Mouse (Mus musculus) lung, embryonic 14.5 days (tissue): Measurements from ENCODE around the gene Ctcf. TPM values are rescaled to one million over a fixed set of nuclear protein-coding genes. Genes with fewer than 3 reads are reported as not detected.

Source experiments
- ATAC-seq: fragments of 200-750 bp; cut with Nextera tagmentation; 2 replicates; pipeline ENCODE4 v1.8.0; 2017; ENCODE audit warnings: mild to moderate bottlenecking, moderate TSS enrichment, moderate library complexity; ENCODE audit not compliant: insufficient read depth
- DNase-seq: peaks from one replicate; pipeline ENCODE4 v3.0.0-alpha.2; 2015
- H3K27ac ChIP-seq: fragments of 300-500 bp; sonication (generic); 2 replicates; pipeline ENCODE4 v1.5.1; 2014; ENCODE audit warnings: low read depth, mild to moderate bottlenecking, moderate library complexity
- H3K27me3 ChIP-seq: fragments of 300-500 bp; sonication (generic); 2 replicates; pipeline ENCODE4 v1.6.1; 2014; ENCODE audit warnings: low read length, control low read depth; ENCODE audit not compliant: insufficient read depth
- H3K36me3 ChIP-seq: fragments of 300-500 bp; sonication (generic); 2 replicates; pipeline ENCODE4 v1.6.1; 2014; ENCODE audit warnings: control low read depth; ENCODE audit not compliant: insufficient read depth
- H3K4me1 ChIP-seq: fragments of 300-500 bp; sonication (generic); 2 replicates; pipeline ENCODE4 v1.6.1; 2014; ENCODE audit warnings: antibody characterized with exemption, control low read depth; ENCODE audit not compliant: insufficient read depth
- H3K4me2 ChIP-seq: fragments of 300-500 bp; sonication (generic); 2 replicates; pipeline ENCODE4 v1.6.1; 2014; ENCODE audit warnings: mild to moderate bottlenecking
- H3K4me3 ChIP-seq: fragments of 300-500 bp; sonication (generic); 2 replicates; pipeline ENCODE4 v1.5.1; 2014; ENCODE audit warnings: low read depth, low read length
- H3K9ac ChIP-seq: fragments of 300-500 bp; sonication (generic); 2 replicates; pipeline ENCODE4 v1.6.1; 2014
- H3K9me3 ChIP-seq: fragments of 300-500 bp; sonication (generic); 2 replicates; pipeline ENCODE4 v1.6.1; 2016; ENCODE audit warnings: low read depth, low read length, control low read depth
- CTCF ChIP-seq: IDR thresholded peaks from 2 replicates; pipeline ENCODE4 v1.5.1; 2016; ENCODE audit warnings: antibody characterized with exemption, low read depth
- WGBS: fragments of 180-500 bp; shearing (Covaris S2); extraction: QIAGEN DNeasy Blood & Tissue Kit; methylation state at CpG from one replicate; pipeline ENCODE4 v1.1.7; 2014; 5-methylcytosine and 5-hydroxymethylcytosine counted together
- polyA plus RNA-seq: library from polyadenylated mRNA; unstranded; fragments of >200 nt; fragmentation: Nextera tagmentation; extraction: Ambion mirVana; gene quantifications from 2 replicates; pipeline ENCODE4 v1.2.1, GENCODE M21; 2014

The Ctcf gene
- polyA plus RNA-seq, 1 experiment from 2014 or later: 129 TPM

- Histone ChIP-seq H3K4me1 (0 out of 2 replicates have a peak, but pooled peaks cover 7% of the 10 kb centered on the region), H3K4me3 (peak overlapping the region; percentile 44), H3K9me3 (no peaks in the 10 kb centered on the region), H3K27me3 (no peaks in the 10 kb centered on the region), H3K36me3 (peaks cover 21% of the 10 kb centered on the region; the same call in 1 of the 2 replicates), H3K4me2 (peak overlapping the region; percentile 90), H3K27ac (no peak overlapping the region), H3K9ac (no peak overlapping the region; the same call in none of the 2 replicates)
- 8% methylated on average over 37 of the region's 40 CpGs for WGBS
- peak; percentile 24; the same call in 1 of the 2 replicates for ATAC-seq
- TF ChIP-seq CTCF: peak; percentile 7; the same call in 1 of the 2 replicates
- DNase-seq: no peak
Measured at GRCm38 (mm10) chr8:105694051-105694799, 57.9 kb downstream of the Ctcf start.

- no peaks in the 10 kb centered on the region for H3K27me3 ChIP-seq
- DNase-seq: no peak
- no peak for TF ChIP-seq CTCF
- no peak overlapping the region for H3K9ac ChIP-seq
- 0 out of 2 replicates have a peak, but pooled peaks cover 10% of the 10 kb centered on the region for H3K4me1 ChIP-seq
- no peak overlapping the region for H3K4me2 ChIP-seq
- no peaks in the 10 kb centered on the region for H3K9me3 ChIP-seq
- peaks cover 24% of the 10 kb centered on the region; the same call in 1 of the 2 replicates for H3K36me3 ChIP-seq
- 73% methylated on average over 30 of the region's 30 CpGs for WGBS
- ATAC-seq: no peak
- H3K4me3 ChIP-seq: no peak overlapping the region
- H3K27ac ChIP-seq: no peak overlapping the region
Measured at GRCm38 (mm10) chr8:105695080-105695780, 58.9 kb downstream of the Ctcf start.

- no peak for TF ChIP-seq CTCF
- WGBS: 88% methylated on average over 17 of the region's 17 CpGs
- Histone ChIP-seq H3K9me3 (no peaks in the 10 kb centered on the region), H3K4me2 (no peak overlapping the region), H3K27me3 (no peaks in the 10 kb centered on the region), H3K9ac (no peak overlapping the region), H3K4me1 (0 out of 2 replicates have a peak, but pooled peaks cover 10% of the 10 kb centered on the region), H3K36me3 (peaks cover 24% of the 10 kb centered on the region; the same call in 1 of the 2 replicates), H3K27ac (no peak overlapping the region), H3K4me3 (no peak overlapping the region)
- ATAC-seq (no peak), DNase-seq (no peak)
Measured at GRCm38 (mm10) chr8:105697196-105697780, 60.9 kb downstream of the Ctcf start.

- Histone ChIP-seq H3K36me3 (peaks cover 37% of the 10 kb centered on the region), H3K4me3 (no peak overlapping the region), H3K4me2 (no peak overlapping the region), H3K27ac (no peak overlapping the region), H3K9me3 (no peaks in the 10 kb centered on the region), H3K4me1 (0 out of 2 replicates have a peak, but pooled peaks cover 10% of the 10 kb centered on the region), H3K9ac (no peak overlapping the region), H3K27me3 (no peaks in the 10 kb centered on the region)
- 91% methylated on average over 5 of the region's 5 CpGs for WGBS
- no peak for ATAC-seq
- no peak for DNase-seq
- TF ChIP-seq CTCF: no peak
Measured at GRCm38 (mm10) chr8:105698734-105699133, 62.4 kb downstream of the Ctcf start.

DNA sequence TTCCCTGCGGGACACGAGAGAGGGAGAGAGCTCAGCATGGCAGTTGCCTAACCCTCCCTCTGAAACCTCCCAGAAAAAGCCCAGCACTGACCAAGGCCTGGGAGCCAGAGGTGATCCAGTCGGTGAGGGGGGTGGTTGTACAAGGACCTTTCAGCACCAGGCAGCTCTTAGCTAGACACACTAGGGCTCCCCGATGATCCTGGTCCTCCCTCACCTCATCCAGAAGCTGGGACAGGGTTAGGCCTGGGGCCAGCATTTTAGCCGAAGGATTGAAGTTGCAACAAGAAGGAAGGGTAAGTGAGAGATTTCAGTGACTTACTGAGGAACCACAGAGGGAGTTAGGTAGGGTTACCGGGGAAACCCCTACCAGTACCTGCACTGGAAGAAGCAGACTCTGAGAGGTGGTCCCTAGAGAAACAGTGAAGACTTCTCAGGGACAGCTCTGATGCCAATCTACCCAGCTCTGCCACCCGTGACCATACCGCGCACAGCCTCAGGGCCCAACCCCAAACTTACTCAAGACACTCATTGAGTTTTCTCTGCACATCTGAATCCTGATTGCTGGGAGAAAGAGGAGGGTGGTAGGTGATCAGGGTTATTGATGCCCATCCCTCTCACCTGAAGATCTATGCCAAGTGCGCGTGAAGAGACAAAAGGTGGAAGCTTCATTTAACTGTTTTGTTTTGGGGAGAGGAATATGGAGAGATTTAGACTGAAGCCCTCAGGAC is 63.3 kb downstream of the Ctcf start:
- Histone ChIP-seq H3K27me3 (no peaks in the 10 kb centered on the region), H3K4me2 (peak overlapping the region; percentile 81), H3K4me1 (0 out of 2 replicates have a peak, but pooled peaks cover 2% of the 10 kb centered on the region), H3K27ac (no peak overlapping the region), H3K9me3 (no peaks in the 10 kb centered on the region), H3K36me3 (peaks cover 45% of the 10 kb centered on the region), H3K4me3 (peak overlapping the region; percentile 67), H3K9ac (peak overlapping the region; percentile 60)
- ATAC-seq (no peak), DNase-seq (no peak)
- TF ChIP-seq CTCF: no peak
- WGBS: 89% methylated on average over 11 of the region's 11 CpGs

DNA sequence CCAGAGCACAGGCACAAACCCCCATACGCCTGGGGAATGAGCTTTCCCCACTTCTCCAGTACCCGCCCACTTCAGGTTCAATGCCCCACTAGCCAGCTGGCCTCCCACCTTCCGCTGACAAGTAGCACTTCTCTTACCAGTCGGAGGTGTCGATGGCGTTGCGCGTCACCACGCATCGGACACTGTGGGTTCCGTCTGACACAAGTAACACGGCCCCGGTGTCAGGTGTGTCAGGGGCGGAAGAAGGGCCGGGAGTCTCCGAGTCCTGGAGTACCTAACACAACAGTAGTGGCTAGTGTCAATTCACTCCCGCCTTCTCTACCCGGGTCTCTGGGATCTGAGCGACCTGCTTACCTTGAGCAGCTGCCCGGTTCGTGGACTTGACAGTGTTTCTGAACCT is 64.2 kb downstream of the Ctcf start:
- Histone ChIP-seq H3K4me2 (peak overlapping the region; percentile 81), H3K27ac (peak overlapping the region; percentile 89), H3K4me3 (peak overlapping the region; percentile 67), H3K9ac (peak overlapping the region; percentile 60), H3K4me1 (0 out of 2 replicates have a peak, but pooled peaks cover 2% of the 10 kb centered on the region), H3K27me3 (no peaks in the 10 kb centered on the region), H3K9me3 (no peaks in the 10 kb centered on the region), H3K36me3 (peaks cover 45% of the 10 kb centered on the region)
- no peak for TF ChIP-seq CTCF
- WGBS: 0% methylated on average over 21 of the region's 21 CpGs
- DNase-seq: peak; percentile 62
- peak; percentile 53 for ATAC-seq
